Mouse (Mus musculus): ENCODE data around the gene AI481877. TPM values are rescaled to one million over a fixed set of nuclear protein-coding genes. Genes with fewer than 3 reads are reported as not detected.
"Not testable (repeated sequence)": the region's sequence is repeated elsewhere in the genome, so short reads cannot be mapped to it uniquely, and the experiment has no call there.

AI481877 gene
- polyA plus RNA-seq (2012; rRNA removed) = not detected in 2 replicates

GRCm38 (mm10) chr4:59138507-59139033 lies at the start of gene AI481877:
Gene AI481877 (minus strand): TSS chr4:59138983.
- not testable (repeated sequence) for DNase-seq (ENCODE audit: low read depth)

- DNase-seq (ENCODE audit: low read depth) = no peak
- TF ChIP-seq POLR2A (IDR thresholded peaks at IDR 0.05; ENCODE audit: borderline replicate concordance, extremely low read depth, insufficient read depth, insufficient read length, poor library complexity, severe bottlenecking) = no peak
- no peak for TF ChIP-seq CTCF (IDR thresholded peaks at IDR 0.05; ENCODE audit: borderline replicate concordance, extremely low read depth, insufficient read depth, insufficient read length)
Observed at GRCm38 (mm10) chr4:59188474-59188801, 49.7 kb upstream of the AI481877 start.

- peak; percentile 69 for DNase-seq (ENCODE audit: low read depth)
- TF ChIP-seq CTCF (IDR thresholded peaks at IDR 0.05; ENCODE audit: borderline replicate concordance, extremely low read depth, insufficient read depth, insufficient read length) (peak; percentile 53; the same call in 1 of the 2 replicates), POLR2A (IDR thresholded peaks at IDR 0.05; ENCODE audit: borderline replicate concordance, extremely low read depth, insufficient read depth, insufficient read length, poor library complexity, severe bottlenecking) (no peak)
Observed at GRCm38 (mm10) chr4:59187289-59187688, 48.5 kb upstream of the AI481877 start.

GRCm38 (mm10) chr4:59185671-59186070 lies 46.9 kb upstream of the AI481877 start:
- no peak for DNase-seq (ENCODE audit: low read depth)

GRCm38 (mm10) chr4:59181320-59182271 lies 42.8 kb upstream of the AI481877 start:
- TF ChIP-seq CTCF (IDR thresholded peaks at IDR 0.05; ENCODE audit: borderline replicate concordance, extremely low read depth, insufficient read depth, insufficient read length) (no peak), POLR2A (IDR thresholded peaks at IDR 0.05; ENCODE audit: borderline replicate concordance, extremely low read depth, insufficient read depth, insufficient read length, poor library complexity, severe bottlenecking) (no peak)
- peak; percentile 61 for DNase-seq (ENCODE audit: low read depth)

More at GRCm38 (mm10) chr4:59185671-59186070, 46.9 kb upstream of the AI481877 start:
- no peak for TF ChIP-seq POLR2A (IDR thresholded peaks at IDR 0.05; ENCODE audit: borderline replicate concordance, extremely low read depth, insufficient read depth, insufficient read length, poor library complexity, severe bottlenecking)
- no peak for TF ChIP-seq CTCF (IDR thresholded peaks at IDR 0.05; ENCODE audit: borderline replicate concordance, extremely low read depth, insufficient read depth, insufficient read length)

GRCm38 (mm10) chr4:59177566-59177965 lies 38.8 kb upstream of the AI481877 start:
- TF ChIP-seq CTCF (IDR thresholded peaks at IDR 0.05; ENCODE audit: borderline replicate concordance, extremely low read depth, insufficient read depth, insufficient read length) (no peak), POLR2A (IDR thresholded peaks at IDR 0.05; ENCODE audit: borderline replicate concordance, extremely low read depth, insufficient read depth, insufficient read length, poor library complexity, severe bottlenecking) (no peak)
- DNase-seq (ENCODE audit: low read depth) = no peak

- DNase-seq (ENCODE audit: low read depth) = no peak
- TF ChIP-seq POLR2A (IDR thresholded peaks at IDR 0.05; ENCODE audit: borderline replicate concordance, extremely low read depth, insufficient read depth, insufficient read length, poor library complexity, severe bottlenecking) (no peak), CTCF (IDR thresholded peaks at IDR 0.05; ENCODE audit: borderline replicate concordance, extremely low read depth, insufficient read depth, insufficient read length) (no peak)
Observed at GRCm38 (mm10) chr4:59175929-59176328, 37.1 kb upstream of the AI481877 start.

- no peak for DNase-seq (ENCODE audit: low read depth)
- TF ChIP-seq POLR2A (IDR thresholded peaks at IDR 0.05; ENCODE audit: borderline replicate concordance, extremely low read depth, insufficient read depth, insufficient read length, poor library complexity, severe bottlenecking) (no peak), CTCF (IDR thresholded peaks at IDR 0.05; ENCODE audit: borderline replicate concordance, extremely low read depth, insufficient read depth, insufficient read length) (no peak)
Observed at GRCm38 (mm10) chr4:59175003-59175402, 36.2 kb upstream of the AI481877 start.

GRCm38 (mm10) chr4:59173181-59173922 lies 34.6 kb upstream of the AI481877 start:
- no peak for TF ChIP-seq POLR2A (IDR thresholded peaks at IDR 0.05; ENCODE audit: borderline replicate concordance, extremely low read depth, insufficient read depth, insufficient read length, poor library complexity, severe bottlenecking)
- no peak for DNase-seq (ENCODE audit: low read depth)

GRCm38 (mm10) chr4:59172616-59173015 lies 33.8 kb upstream of the AI481877 start:
- no peak for DNase-seq (ENCODE audit: low read depth)
- no peak for TF ChIP-seq POLR2A (IDR thresholded peaks at IDR 0.05; ENCODE audit: borderline replicate concordance, extremely low read depth, insufficient read depth, insufficient read length, poor library complexity, severe bottlenecking)
- TF ChIP-seq CTCF (IDR thresholded peaks at IDR 0.05; ENCODE audit: borderline replicate concordance, extremely low read depth, insufficient read depth, insufficient read length) = no peak

- TF ChIP-seq CTCF (IDR thresholded peaks at IDR 0.05; ENCODE audit: borderline replicate concordance, extremely low read depth, insufficient read depth, insufficient read length) (no peak), POLR2A (IDR thresholded peaks at IDR 0.05; ENCODE audit: borderline replicate concordance, extremely low read depth, insufficient read depth, insufficient read length, poor library complexity, severe bottlenecking) (no peak)
Observed at GRCm38 (mm10) chr4:59169981-59170380, 31.2 kb upstream of the AI481877 start.

More at GRCm38 (mm10) chr4:59169981-59170380, 31.2 kb upstream of the AI481877 start:
- DNase-seq (ENCODE audit: low read depth) = peak; percentile 11
